Mouse (Mus musculus) neural tube, embryonic 13.5 days (tissue): ENCODE data around the gene Mrtfa. TPM values are rescaled to one million over a fixed set of nuclear protein-coding genes. Genes with fewer than 3 reads are reported as not detected.

Experiments
- ATAC-seq: fragments of 200-750 bp; cut with Nextera tagmentation; 2 replicates; pipeline ENCODE4 v1.8.0; 2017; ENCODE audit warnings: low read depth, mild to moderate bottlenecking, moderate TSS enrichment, moderate library complexity
- H3K27ac ChIP-seq: fragments of 300-500 bp; sonication (generic); replicated peaks from 2 replicates; pipeline ENCODE4 v1.5.1; 2015; ENCODE audit warnings: moderate library complexity, mild to moderate bottlenecking, inconsistent platforms
- H3K27me3 ChIP-seq: fragments of 300-500 bp; sonication (generic); 2 replicates; pipeline ENCODE4 v1.6.1; 2015; ENCODE audit warnings: mild to moderate bottlenecking, inconsistent platforms
- H3K36me3 ChIP-seq: fragments of 300-500 bp; sonication (generic); 2 replicates; pipeline ENCODE4 v1.6.1; 2015; ENCODE audit warnings: mild to moderate bottlenecking, inconsistent platforms
- H3K4me1 ChIP-seq: fragments of 300-500 bp; sonication (generic); replicated peaks from 2 replicates; pipeline ENCODE4 v1.6.1; 2015; ENCODE audit warnings: inconsistent platforms
- H3K4me2 ChIP-seq: fragments of 300-500 bp; sonication (generic); 2 replicates; pipeline ENCODE4 v1.6.1; 2015; ENCODE audit warnings: inconsistent platforms, mild to moderate bottlenecking, moderate library complexity
- H3K4me3 ChIP-seq: fragments of 300-500 bp; sonication (generic); 2 replicates; pipeline ENCODE4 v1.5.1; 2015; ENCODE audit warnings: mild to moderate bottlenecking, inconsistent platforms
- H3K9ac ChIP-seq: fragments of 300-500 bp; sonication (generic); 2 replicates; pipeline ENCODE4 v1.6.1; 2015; ENCODE audit warnings: moderate library complexity, mild to moderate bottlenecking, inconsistent platforms
- H3K9me3 ChIP-seq: fragments of 300-500 bp; sonication (generic); 2 replicates; pipeline ENCODE4 v1.6.1; 2016; ENCODE audit warnings: inconsistent platforms
- WGBS: fragments of 180-500 bp; shearing (Covaris S2); methylation state at CpG from one replicate; pipeline ENCODE4 v1.1.7; 2015; 5-methylcytosine and 5-hydroxymethylcytosine counted together
- polyA plus RNA-seq: library from polyadenylated mRNA; unstranded; fragments of >200 nt; fragmentation: Nextera tagmentation; extraction: Ambion mirVana; gene quantifications from 2 replicates; pipeline ENCODE4 v1.2.1, GENCODE M21; 2015

The Mrtfa gene
- polyA plus RNA-seq, 1 experiment from 2014 or later: 27.1 TPM

DNA sequence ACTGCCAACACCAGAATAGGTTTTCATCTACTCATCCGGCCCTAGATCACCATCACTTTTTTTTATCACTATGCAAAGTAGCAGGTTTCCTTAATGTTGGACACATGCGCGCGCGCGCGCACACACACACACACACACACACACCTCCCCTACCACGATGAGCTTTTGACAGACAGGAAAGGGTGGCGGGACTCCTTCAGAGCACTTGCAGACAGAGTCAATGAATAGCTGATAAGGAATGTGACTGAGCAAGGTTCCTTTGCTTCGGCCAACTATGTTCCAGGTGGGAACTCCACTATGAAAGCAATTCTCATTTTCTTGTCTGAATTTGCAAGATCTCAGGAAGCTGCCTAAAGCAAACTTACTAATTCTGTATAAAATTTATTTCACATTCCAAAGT lies 22.7 kb downstream of the Mrtfa start:
- H3K27me3 ChIP-seq: no peaks in the 10 kb centered on the region
- H3K4me1 ChIP-seq: peaks cover 8% of the 10 kb centered on the region; the same call in 1 of the 2 replicates
- WGBS: 95% methylated on average over 10 of the region's 10 CpGs
- H3K9ac ChIP-seq: no peak overlapping the region
- no peak overlapping the region for H3K27ac ChIP-seq
- H3K4me2 ChIP-seq: no peak overlapping the region
- no peaks in the 10 kb centered on the region for H3K36me3 ChIP-seq
- no peaks in the 10 kb centered on the region for H3K9me3 ChIP-seq
- no peak for ATAC-seq
- no peak overlapping the region for H3K4me3 ChIP-seq

DNA sequence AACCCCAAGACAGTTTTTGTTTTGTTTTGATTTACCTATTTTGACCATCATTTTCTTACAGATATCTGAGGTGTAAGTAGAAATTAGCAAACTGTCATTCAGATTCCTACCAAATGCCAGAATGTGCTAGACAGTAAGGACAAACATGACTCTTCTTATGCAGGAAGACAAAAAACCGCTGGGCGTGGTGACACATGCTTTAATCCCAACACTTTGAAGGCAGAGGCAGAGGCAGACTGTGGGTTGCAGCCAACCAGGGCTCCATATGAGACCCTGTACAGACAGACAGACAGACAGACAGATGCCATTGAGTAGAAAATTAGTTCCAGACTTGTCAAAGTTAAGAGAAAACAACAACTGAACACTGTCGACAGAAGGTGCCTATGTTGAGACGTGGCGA lies 24.3 kb downstream of the Mrtfa start:
- Histone ChIP-seq H3K4me2 (no peak overlapping the region), H3K36me3 (no peaks in the 10 kb centered on the region), H3K27me3 (no peaks in the 10 kb centered on the region), H3K4me3 (no peak overlapping the region), H3K9ac (no peak overlapping the region), H3K9me3 (no peaks in the 10 kb centered on the region), H3K4me1 (peaks cover 8% of the 10 kb centered on the region; the same call in 1 of the 2 replicates), H3K27ac (no peak overlapping the region)
- no peak for ATAC-seq
- 95% methylated on average over 5 of the region's 5 CpGs for WGBS

DNA sequence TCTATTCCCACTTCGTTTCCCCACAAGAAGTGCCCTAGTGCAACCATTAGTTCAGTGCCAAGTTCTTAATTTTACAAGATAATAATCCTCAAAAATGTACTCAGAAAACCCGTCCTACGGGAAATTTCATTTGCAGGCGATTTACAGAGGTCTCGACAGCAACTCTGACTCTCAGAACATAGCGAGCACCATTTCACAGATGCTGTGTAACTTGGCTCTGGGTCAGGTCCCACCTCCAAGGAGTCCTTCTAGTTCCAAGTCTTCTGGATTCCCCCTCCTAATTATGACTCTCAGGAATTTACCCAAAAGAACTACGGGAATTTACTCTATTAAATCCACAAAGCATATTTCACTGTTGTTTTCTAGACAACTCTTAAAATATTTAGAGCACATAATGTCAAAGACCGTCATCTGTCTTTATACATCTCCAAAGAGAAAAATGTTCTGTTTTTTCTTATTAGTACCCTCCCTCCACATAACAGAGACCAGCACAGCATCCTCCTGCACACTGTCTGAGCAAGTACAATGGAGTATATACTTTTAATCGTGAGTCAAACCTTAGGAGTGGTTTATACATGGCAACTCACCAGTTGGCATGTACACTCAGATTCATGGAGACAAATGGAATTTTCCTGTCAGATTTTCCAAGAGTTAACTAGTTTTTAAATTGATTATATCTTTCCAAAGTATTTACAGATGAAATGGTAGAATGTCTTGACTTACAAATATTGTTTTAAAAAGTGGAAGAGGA lies 25.8 kb downstream of the Mrtfa start:
- no peak overlapping the region for H3K27ac ChIP-seq
- peaks cover 8% of the 10 kb centered on the region; the same call in 1 of the 2 replicates for H3K4me1 ChIP-seq
- ATAC-seq: no peak
- no peaks in the 10 kb centered on the region for H3K27me3 ChIP-seq
- no peak overlapping the region for H3K4me3 ChIP-seq
- H3K4me2 ChIP-seq: no peak overlapping the region
- no peaks in the 10 kb centered on the region for H3K9me3 ChIP-seq
- 85% methylated on average over 9 of the region's 9 CpGs for WGBS
- H3K36me3 ChIP-seq: no peaks in the 10 kb centered on the region
- H3K9ac ChIP-seq: no peak overlapping the region

DNA sequence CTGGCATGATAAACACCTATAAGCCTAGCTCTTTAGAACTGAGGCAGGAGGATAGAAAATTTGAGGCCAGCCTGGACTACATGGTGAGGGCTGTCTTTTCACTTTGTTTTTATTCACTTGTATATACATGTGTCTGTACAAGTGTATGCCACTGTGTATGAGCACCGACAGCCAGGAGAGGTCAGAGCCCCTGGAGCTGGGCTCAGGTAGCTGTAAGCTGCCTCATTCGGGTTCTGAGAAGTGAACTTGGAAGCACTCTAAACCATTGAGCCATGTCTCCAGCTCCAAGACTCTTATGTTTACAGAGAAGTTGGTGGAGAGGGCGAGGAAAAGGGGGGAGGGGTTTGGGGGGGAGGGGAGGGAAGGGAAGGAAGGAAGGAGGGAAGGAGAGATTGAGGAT lies 29.0 kb downstream of the Mrtfa start:
- Histone ChIP-seq H3K9me3 (no peaks in the 10 kb centered on the region), H3K27ac (no peak overlapping the region), H3K9ac (no peak overlapping the region), H3K4me2 (no peak overlapping the region), H3K4me1 (no peaks in the 10 kb centered on the region), H3K27me3 (no peaks in the 10 kb centered on the region), H3K4me3 (no peak overlapping the region), H3K36me3 (no peaks in the 10 kb centered on the region)
- ATAC-seq: no peak
- 88% methylated on average over 3 of the region's 3 CpGs for WGBS

DNA sequence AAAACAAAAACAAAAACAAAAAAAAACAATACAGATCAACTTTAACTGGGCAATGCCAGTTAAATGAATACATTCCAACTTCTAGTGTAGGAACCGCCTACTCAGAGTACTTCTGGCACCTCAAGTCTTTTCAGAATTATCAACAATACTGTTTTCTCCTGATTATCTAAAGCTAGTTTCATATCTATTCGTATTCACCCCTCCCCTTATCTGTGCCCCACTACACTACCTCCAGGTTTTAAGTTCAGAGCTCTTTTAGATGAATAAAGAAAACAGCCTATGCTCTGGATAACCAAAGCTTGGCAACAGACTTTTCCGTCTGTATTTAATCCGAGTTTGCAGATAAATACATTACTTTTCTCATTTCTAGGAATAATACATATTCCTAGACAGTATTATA lies 29.9 kb downstream of the Mrtfa start:
- no peak for ATAC-seq
- no peaks in the 10 kb centered on the region for H3K4me1 ChIP-seq
- no peaks in the 10 kb centered on the region for H3K27me3 ChIP-seq
- no peak overlapping the region for H3K4me3 ChIP-seq
- H3K9ac ChIP-seq: no peak overlapping the region
- no peaks in the 10 kb centered on the region for H3K36me3 ChIP-seq
- no peak overlapping the region for H3K4me2 ChIP-seq
- 93% methylated on average over 4 of the region's 4 CpGs for WGBS
- H3K9me3 ChIP-seq: no peaks in the 10 kb centered on the region
- no peak overlapping the region for H3K27ac ChIP-seq

DNA sequence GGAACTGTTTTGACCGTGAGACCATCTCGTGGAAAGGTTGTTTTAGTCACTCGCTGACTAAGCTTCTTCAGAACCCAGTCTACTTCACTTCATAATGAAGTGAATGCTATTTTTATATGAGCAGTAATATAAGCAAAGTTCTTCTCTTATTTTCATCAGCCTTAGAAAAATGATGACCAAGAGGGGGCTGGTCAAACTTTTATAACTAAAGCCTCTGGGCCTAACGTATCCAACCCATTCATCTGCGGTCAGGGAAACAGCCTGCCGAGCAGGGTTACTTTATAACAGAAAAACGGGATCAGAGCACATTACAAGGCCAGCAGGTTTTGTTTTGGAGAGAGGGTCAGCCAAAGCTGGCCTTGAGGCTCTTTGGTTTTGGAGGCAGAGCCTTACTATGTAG lies 31.3 kb downstream of the Mrtfa start:
- H3K27me3 ChIP-seq: no peaks in the 10 kb centered on the region
- WGBS: 89% methylated on average over 7 of the region's 7 CpGs
- H3K27ac ChIP-seq: no peak overlapping the region
- no peak overlapping the region for H3K4me3 ChIP-seq
- no peaks in the 10 kb centered on the region for H3K36me3 ChIP-seq
- H3K9me3 ChIP-seq: no peaks in the 10 kb centered on the region
- no peak overlapping the region for H3K9ac ChIP-seq
- H3K4me2 ChIP-seq: no peak overlapping the region
- no peaks in the 10 kb centered on the region; the same call in 1 of the 2 replicates for H3K4me1 ChIP-seq
- ATAC-seq: no peak

DNA sequence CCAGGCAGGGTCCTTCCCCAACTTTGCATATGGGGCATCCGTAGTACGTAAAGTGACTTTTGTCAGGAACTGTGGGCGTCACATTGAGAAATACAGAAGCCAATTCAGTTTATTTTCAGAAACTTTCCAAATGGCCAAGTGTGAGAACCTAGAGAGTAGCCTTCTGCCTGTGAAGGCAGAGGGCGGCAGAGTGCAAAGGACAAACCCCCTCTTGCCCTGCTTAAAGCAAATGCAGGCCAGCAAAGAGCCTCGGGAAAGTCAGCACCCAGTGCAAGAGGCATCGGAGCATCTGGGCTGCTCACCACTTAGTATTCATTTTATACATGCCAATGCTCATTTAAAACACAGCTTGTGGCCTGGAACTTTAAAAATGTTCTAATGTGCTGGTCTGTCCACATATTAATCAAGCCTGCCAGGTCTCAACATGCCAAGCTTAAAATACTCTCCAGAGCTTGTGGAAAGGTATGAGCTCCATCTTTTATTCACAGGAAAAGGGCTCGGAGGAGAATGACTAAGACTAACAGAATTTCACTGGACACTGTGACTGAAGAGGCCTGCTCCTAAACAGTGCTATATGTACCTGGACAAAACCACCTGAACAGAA lies 31.9 kb downstream of the Mrtfa start:
- no peaks in the 10 kb centered on the region for H3K27me3 ChIP-seq
- no peaks in the 10 kb centered on the region for H3K9me3 ChIP-seq
- no peaks in the 10 kb centered on the region for H3K36me3 ChIP-seq
- WGBS: 83% methylated on average over 7 of the region's 7 CpGs
- no peaks in the 10 kb centered on the region; the same call in 1 of the 2 replicates for H3K4me1 ChIP-seq
- no peak overlapping the region for H3K4me2 ChIP-seq
- H3K9ac ChIP-seq: no peak overlapping the region
- ATAC-seq: no peak
- no peak overlapping the region for H3K27ac ChIP-seq
- no peak overlapping the region for H3K4me3 ChIP-seq

DNA sequence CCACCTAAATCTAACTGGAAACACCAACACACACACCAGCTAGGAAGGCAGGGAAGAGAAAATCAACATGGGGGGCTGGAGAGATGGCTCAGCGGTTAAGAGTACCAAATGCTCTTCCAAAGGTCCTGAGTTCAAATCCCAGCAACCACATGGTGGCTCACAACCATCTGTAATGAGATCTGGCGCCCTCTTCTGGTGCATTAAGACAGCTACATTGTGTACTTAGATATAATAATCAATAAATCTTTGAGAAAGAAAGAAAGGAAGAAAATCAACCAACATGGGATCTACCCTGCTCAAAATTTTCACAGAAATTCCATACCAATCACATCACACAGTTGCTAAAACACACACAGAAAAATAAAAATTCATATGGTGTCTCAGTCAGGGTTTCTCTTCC lies 34.1 kb downstream of the Mrtfa start:
- H3K27ac ChIP-seq: no peak overlapping the region
- H3K9ac ChIP-seq: no peak overlapping the region
- H3K4me1 ChIP-seq: no peaks in the 10 kb centered on the region; the same call in 1 of the 2 replicates
- no peaks in the 10 kb centered on the region for H3K36me3 ChIP-seq
- H3K27me3 ChIP-seq: no peaks in the 10 kb centered on the region
- no peak for ATAC-seq
- 77% methylated on average over 2 of the region's 2 CpGs for WGBS
- no peak overlapping the region for H3K4me2 ChIP-seq
- no peak overlapping the region for H3K4me3 ChIP-seq
- H3K9me3 ChIP-seq: no peaks in the 10 kb centered on the region

DNA sequence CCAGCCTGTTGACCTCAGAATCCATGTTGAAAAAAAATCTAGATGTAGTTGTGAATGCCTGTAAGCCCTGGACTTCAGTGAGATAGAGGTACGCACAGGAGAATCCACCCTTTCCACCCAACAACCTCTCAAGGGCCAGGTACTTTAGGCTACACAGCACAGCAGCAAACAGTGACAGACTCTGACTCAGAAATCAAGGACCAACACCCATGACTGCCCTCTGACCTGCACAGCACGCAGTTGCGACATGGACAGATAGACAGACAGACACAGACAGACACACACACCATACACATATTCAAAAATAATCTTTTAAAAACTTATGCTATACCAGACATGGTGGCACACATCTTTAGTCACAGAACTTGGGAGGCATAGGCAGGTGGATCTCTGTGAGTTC lies 34.7 kb downstream of the Mrtfa start:
- no peak overlapping the region for H3K27ac ChIP-seq
- no peaks in the 10 kb centered on the region for H3K9me3 ChIP-seq
- no peaks in the 10 kb centered on the region for H3K27me3 ChIP-seq
- no peak overlapping the region for H3K4me2 ChIP-seq
- H3K4me1 ChIP-seq: no peaks in the 10 kb centered on the region; the same call in 1 of the 2 replicates
- no peak for ATAC-seq
- no peak overlapping the region for H3K9ac ChIP-seq
- H3K36me3 ChIP-seq: no peaks in the 10 kb centered on the region
- WGBS: over 99% methylated on average over 3 of the region's 3 CpGs
- no peak overlapping the region for H3K4me3 ChIP-seq

DNA sequence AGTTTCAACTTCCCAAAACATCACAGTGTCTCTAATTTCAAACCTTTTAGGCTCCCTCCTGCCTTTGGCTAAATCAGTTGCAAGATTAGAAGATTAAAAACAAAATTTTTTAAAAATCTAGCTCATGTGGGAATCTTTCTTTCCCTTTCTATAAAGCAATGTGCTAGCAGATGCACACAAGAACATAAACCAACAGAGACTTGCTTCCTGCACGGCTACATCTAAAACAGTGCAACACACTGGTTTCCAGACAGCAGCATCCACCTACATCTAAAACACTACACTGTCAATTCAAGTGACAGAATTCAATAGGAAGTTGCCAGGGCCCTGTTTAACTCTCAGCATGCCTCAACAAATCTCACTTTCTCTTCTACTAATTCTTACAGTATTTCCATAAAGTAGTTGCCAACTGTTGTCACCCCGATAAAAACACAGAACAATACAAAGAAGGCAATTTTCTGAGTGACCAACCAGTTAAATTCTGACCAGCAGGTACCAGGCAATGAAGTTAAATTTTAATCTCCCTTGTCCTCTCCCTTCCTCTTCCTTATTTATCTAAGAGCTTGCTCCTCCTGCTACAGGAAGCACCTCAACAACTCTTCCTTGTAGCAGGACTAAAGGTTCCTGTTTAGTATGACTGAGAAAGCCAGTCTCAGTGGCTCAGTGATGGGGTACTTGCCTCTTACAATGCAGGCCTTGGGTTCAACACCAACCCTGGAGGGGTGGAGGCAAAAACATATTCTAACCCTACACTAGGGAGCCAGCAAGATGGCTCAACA lies 35.5 kb downstream of the Mrtfa start:
- Histone ChIP-seq H3K9me3 (no peaks in the 10 kb centered on the region), H3K36me3 (no peaks in the 10 kb centered on the region), H3K27ac (no peak overlapping the region), H3K4me1 (no peaks in the 10 kb centered on the region; the same call in 1 of the 2 replicates), H3K27me3 (no peaks in the 10 kb centered on the region), H3K4me2 (no peak overlapping the region), H3K9ac (no peak overlapping the region), H3K4me3 (no peak overlapping the region)
- WGBS: 78% methylated on average over 2 of the region's 2 CpGs
- no peak for ATAC-seq

DNA sequence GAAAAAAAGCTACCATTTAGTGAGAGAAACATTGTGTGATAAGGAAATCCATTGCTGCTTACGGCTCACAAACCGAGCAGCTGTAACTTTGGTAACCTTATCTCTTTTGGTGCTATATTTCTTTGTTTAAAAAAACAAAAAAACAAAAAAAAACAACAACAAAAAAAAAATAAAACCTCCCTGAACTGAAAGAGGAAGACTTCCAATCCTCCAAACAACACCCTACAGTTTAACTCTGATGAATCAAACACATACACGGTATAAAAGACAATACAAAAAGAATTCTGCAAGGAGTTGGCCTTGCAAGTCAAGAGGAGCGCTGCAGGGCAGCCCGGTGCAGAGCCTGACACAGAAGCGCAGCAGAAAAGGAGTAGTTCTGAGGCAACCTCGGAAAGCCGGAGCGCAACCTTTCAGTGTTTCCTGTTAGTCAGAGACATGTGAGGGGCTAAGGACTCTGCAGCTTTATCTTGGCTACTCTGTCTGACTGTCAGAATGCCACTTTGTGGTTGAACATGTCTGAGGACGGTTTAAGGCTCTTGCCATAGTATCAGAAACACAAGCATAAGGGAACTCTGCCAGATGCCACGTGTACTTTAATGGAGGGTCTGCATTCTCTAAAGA lies 48.5 kb downstream of the Mrtfa start:
- no peak overlapping the region for H3K4me2 ChIP-seq
- ATAC-seq: no peak
- no peaks in the 10 kb centered on the region for H3K27me3 ChIP-seq
- H3K4me1 ChIP-seq: peaks cover 15% of the 10 kb centered on the region; the same call in 1 of the 2 replicates
- H3K4me3 ChIP-seq: no peak overlapping the region
- H3K36me3 ChIP-seq: no peaks in the 10 kb centered on the region
- WGBS: 78% methylated on average over 11 of the region's 11 CpGs
- no peak overlapping the region for H3K27ac ChIP-seq
- no peaks in the 10 kb centered on the region for H3K9me3 ChIP-seq
- H3K9ac ChIP-seq: no peak overlapping the region

DNA sequence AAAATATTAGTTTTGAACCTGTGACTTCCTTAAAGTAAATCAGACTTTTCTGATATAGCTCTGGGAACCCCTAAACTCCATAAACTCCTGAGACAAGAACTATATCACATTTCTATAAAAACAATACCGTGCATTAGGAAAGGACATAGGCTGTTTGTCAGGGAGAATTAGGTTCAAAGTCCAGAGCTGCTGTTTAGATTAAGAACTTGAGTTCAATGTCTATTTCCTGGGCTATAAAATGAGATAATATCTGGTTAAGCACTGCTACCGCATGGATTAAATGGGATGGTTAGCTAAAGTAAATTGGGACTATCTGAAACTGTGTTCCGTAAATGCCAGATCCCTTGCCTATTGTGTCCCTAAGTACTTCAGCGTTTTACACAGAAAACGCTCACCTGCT lies 50.6 kb downstream of the Mrtfa start:
- 88% methylated on average over 5 of the region's 5 CpGs for WGBS
- no peak overlapping the region for H3K4me3 ChIP-seq
- H3K4me2 ChIP-seq: no peak overlapping the region
- H3K4me1 ChIP-seq: peaks cover 21% of the 10 kb centered on the region; the same call in 1 of the 2 replicates
- H3K9me3 ChIP-seq: no peaks in the 10 kb centered on the region
- H3K9ac ChIP-seq: no peak overlapping the region
- ATAC-seq: no peak
- H3K27ac ChIP-seq: no peak overlapping the region
- no peaks in the 10 kb centered on the region for H3K36me3 ChIP-seq
- no peaks in the 10 kb centered on the region for H3K27me3 ChIP-seq
